Mouse (Mus musculus): ENCODE data around the gene Rwdd3. TPM values are rescaled to one million over a fixed set of nuclear protein-coding genes. Genes with fewer than 3 reads are reported as not detected.

The Rwdd3 gene
- polyA plus RNA-seq, 1 experiment from 2014 or later, result 7.0 TPM

DNA sequence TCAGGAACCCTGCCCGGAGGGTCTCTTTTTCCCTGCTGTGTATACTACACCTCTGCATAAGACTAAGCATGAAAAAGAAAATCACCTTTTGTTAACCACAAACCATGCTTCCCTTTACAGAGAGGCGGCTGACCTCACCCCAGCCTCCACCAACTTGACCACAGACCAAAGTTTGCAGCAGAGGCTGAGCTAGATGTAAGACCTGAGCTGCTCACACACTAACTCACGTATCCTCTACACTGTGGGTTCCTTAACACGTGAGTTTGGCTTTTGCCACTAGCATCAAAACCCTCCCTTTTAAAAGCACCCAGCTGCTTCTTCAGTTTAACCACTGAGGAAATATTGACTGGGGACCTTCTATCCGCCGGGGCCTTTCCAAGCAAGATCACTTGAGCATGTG is 64.0 kb downstream of the Rwdd3 start:
- H3K4me3 ChIP-seq (ENCODE audit: low read length), result no peak overlapping the region
- H3K4me2 ChIP-seq (replicated peaks; ENCODE audit: low read depth, low read length), result no peak overlapping the region
- no peak for ATAC-seq (ENCODE audit: low FRiP score, low TSS enrichment)
- WGBS, result 89% methylated on average over 6 of the region's 6 CpGs
- H3K9ac ChIP-seq (ENCODE audit: low read depth, low read length), result no peak overlapping the region
- H3K27me3 ChIP-seq (ENCODE audit: control insufficient read depth, insufficient read depth, low read length), result no peaks in the 10 kb centered on the region
- H3K4me1 ChIP-seq (ENCODE audit: control insufficient read depth, insufficient read depth, low read length), result no peaks in the 10 kb centered on the region
- no peaks in the 10 kb centered on the region for H3K9me3 ChIP-seq (ENCODE audit: control insufficient read depth, low read length)
- no peaks in the 10 kb centered on the region for H3K36me3 ChIP-seq (ENCODE audit: control insufficient read depth, insufficient read depth, low read length)
- no peak overlapping the region for H3K27ac ChIP-seq (ENCODE audit: low read depth, low read length)

DNA sequence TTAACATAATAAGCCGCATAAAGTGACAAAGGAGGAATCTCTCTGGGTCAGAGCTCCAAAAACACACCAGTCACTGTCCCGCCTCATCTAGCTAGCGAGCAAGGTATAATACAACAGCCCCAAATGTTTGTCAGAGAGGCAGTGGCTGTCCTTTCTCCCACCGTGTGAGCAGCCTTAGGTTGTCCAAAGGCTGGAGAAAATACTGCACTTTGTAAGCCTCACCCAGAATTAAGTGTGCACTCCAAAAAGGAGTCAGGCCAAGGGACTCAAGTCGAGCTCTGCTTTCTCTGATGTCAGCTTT is 66.1 kb downstream of the Rwdd3 start:
- ATAC-seq (ENCODE audit: low FRiP score, low TSS enrichment), result 0 out of 2 replicates have a peak, but pooled peaks have one; percentile 49
- no peak overlapping the region for H3K27ac ChIP-seq (ENCODE audit: low read depth, low read length)
- no peaks in the 10 kb centered on the region for H3K4me1 ChIP-seq (ENCODE audit: control insufficient read depth, insufficient read depth, low read length)
- H3K27me3 ChIP-seq (ENCODE audit: control insufficient read depth, insufficient read depth, low read length), result no peaks in the 10 kb centered on the region
- H3K36me3 ChIP-seq (ENCODE audit: control insufficient read depth, insufficient read depth, low read length), result no peaks in the 10 kb centered on the region
- H3K4me2 ChIP-seq (replicated peaks; ENCODE audit: low read depth, low read length), result peak overlapping the region; percentile 27
- H3K4me3 ChIP-seq (ENCODE audit: low read length), result no peak overlapping the region; the same call in 1 of the 2 replicates
- H3K9ac ChIP-seq (ENCODE audit: low read depth, low read length), result no peak overlapping the region
- no peaks in the 10 kb centered on the region for H3K9me3 ChIP-seq (ENCODE audit: control insufficient read depth, low read length)
- WGBS, result 73% methylated on average over 5 of the region's 5 CpGs

Other genes starting within 250 kb of the Rwdd3 start
- 1.3 and 2.6 TPM in 2 replicates for gene Tmem56, start 111.4 kb upstream of the Rwdd3 start, polyA plus RNA-seq (2014; fragmentation: Nextera tagmentation; extraction: Ambion mirVana)
- gene Alg14, start 120.1 kb upstream of the Rwdd3 start, polyA plus RNA-seq (2014; fragmentation: Nextera tagmentation; extraction: Ambion mirVana), result 41.3 and 43.8 TPM in 2 replicates

All from kidney, embryonic 14.5 days (tissue).